Mouse (Mus musculus) thymus, postnatal 0 days (tissue): ENCODE results near the gene Ift22. TPM values are rescaled to one million over a fixed set of nuclear protein-coding genes. Genes with fewer than 3 reads are reported as not detected.
A peak's percentile ranks its signal among the peaks of the same experiment; 100 is the strongest.
"Not testable (repeated sequence)": the region's sequence is repeated elsewhere in the genome, so short reads cannot be mapped to it uniquely, and the experiment has no call there.

Experiments used
- DNase-seq: peaks from one replicate; pipeline ENCODE4 v3.0.0-alpha.2; 2015; ENCODE audit warnings: low spot score
- polyA plus RNA-seq: library from polyadenylated mRNA; unstranded; fragments of >200 nt; fragmentation: Nextera tagmentation; extraction: Ambion mirVana; gene quantifications from 2 replicates; pipeline ENCODE4 v1.2.1, GENCODE M21; 2015

The Ift22 gene
- polyA plus RNA-seq, 1 experiment from 2014 or later: 36.7 TPM

DNA sequence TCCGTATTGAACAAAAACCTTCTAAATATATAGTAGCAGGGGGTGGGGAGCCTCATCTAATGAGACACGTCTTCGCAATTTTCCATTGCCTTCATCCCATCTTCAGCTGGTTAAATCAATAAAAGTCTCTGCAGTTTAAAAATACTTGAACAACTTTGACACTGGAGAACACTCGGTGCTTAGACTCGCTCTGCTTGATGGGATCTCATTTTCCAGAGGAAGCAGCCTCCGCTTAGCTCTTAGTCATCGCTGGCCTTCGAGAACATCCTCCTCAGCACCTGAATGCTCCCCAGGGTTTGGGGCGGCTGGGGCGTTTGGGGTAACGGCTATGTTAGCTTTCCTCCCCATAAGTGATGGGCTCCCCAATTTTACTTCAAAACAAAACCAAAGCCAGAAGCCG is 37.1 kb downstream of the Ift22 start:
- no peak for DNase-seq

DNA sequence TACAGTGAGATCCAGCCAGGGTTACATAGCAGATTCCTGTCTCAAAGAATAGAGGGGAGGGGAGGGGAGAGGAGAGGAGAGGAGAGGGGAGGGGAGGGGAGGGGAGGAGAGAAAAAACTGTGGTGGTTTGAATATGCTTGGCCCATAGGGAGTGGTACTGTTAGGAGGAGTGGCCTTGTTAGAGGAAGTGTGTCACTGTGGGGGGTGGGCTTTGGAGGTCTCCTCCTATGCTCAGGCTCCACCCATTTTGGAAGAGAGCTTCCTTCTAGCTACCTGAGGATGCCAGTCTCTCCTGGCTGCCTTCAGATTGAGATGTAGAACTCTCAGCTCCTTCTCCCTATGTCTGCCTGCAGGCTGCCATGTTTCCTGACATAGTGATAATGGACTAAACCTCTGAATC is 39.9 kb downstream of the Ift22 start:
- no peak for DNase-seq

- DNase-seq: not testable (repeated sequence)
Observed at GRCm38 (mm10) chr5:136949551-136950336, 41.8 kb downstream of the Ift22 start.

DNA sequence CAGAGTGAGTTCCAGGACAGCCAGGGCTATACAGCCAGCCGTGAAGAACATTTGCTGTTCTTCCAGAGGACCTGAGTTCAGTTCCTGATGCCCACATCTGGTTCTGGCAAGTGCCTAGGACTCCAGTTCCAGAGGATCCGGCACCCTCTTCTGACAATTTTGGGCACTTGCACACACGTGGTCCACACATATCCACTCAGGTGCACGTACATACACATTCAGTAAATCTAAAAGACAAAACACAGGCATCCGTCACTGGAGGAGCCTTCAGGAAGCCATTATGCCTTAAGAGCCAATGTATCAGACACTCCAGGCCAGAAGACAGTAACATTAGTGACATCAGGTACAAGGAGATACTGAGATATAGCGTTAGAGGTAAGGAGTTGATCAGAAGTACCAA is 42.6 kb downstream of the Ift22 start:
- no peak for DNase-seq

GRCm38 (mm10) chr5:136952153-136952552 is 44.2 kb downstream of the Ift22 start:
- DNase-seq: no peak

- peak; percentile 78 for DNase-seq
Observed at GRCm38 (mm10) chr5:136953015-136953414, 45.1 kb downstream of the Ift22 start, which contains the start of gene Fis1. Gene Fis1 (plus strand): TSS chr5:136953275.

GRCm38 (mm10) chr5:136953440-136953951 is 45.5 kb downstream of the Ift22 start:
- DNase-seq: no peak

DNA sequence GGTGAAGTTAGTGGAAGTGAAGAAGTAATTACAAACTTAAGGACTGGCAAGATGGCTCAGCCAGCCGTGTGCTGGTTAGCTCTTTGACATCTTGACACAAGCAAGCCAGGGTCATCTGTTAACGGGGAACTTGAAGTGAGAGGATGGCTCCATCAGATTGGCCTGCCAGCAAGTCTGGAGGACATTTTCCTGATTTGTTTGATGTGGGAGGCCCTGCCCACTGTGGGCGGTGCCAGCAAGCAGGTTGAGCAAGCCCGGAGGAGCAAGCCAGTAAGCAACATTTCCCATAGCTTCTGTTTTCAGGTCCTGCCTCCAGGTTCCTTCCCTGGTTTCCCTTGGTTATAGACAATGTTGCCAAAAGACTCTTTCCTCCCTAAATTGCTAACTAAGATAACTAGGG is 47.7 kb downstream of the Ift22 start:
- DNase-seq: no peak

- DNase-seq: no peak
Observed at GRCm38 (mm10) chr5:136957250-136957649, 49.3 kb downstream of the Ift22 start.

DNA sequence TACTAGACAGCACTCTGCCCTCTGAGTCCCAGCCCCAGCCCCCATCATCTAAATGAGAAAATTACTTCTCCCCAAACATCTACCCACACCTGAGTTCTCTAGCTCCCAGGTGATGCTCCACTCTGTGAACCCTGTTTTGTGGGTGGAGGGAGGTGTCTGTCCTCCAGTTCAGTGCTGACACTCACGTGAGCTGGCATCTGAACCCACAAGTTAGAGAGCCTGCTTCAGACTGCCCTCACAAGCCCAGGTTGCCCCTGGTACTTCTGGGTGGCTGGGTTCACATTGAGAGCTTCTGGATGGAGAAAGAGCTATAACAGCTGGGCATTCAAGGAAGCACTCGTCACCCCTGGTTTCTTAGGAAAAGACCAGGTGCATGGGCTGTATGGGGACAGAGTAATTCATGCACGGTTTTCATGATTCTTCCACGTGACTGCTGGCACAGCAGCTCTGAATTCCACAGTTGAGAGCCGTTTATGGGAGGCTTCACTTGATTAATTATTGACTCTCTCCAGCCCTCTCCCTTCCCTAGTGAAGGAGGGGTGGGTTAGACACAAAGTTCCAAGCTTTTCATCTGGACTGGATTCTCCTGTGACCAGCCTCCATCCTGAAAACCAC is 51.1 kb downstream of the Ift22 start:
- DNase-seq: no peak

DNA sequence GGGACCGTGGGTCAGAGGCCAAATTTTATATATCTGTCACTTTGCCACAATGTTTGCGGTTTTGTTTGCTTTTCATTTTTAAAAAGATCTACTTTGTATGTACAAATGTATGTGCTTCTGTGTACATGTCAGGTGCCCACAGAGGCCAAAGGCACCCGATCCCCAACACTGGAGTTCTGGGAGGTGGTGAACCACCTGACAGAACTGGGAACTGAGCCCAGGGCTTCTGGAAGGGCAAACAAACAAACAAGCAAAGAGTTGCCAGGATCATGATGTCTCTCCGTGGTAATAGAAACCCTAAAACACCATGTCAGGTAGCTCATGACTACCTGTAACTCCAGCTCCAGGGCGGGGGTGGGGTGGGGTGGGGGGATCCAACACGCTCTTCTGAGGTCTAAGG is 52.1 kb downstream of the Ift22 start:
- no peak for DNase-seq

GRCm38 (mm10) chr5:136961334-136961982 is 53.5 kb downstream of the Ift22 start:
- no peak for DNase-seq

GRCm38 (mm10) chr5:136961983-136962461 is 54.1 kb downstream of the Ift22 start:
- peak; percentile 89 for DNase-seq

DNA sequence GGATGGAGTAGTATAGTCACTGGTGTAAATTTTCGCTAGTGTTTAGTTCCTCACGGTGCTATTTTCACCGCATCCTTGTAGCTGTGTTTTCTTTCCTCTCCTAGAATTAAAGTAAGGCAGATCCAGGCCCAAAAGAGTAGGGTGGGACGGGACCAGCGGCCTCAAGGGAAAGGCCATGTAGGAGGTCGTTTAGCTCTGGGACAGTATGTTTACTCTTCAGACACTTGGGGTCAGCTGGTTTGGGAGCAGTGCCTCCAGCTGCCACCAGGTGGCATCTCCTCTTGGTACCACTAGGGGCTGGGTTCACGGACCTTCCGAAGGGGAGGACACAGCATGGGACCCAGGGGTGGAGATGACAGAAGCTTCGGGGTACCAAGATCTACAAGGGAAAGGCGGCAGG is 54.6 kb downstream of the Ift22 start:
- peak; percentile 74 for DNase-seq

- DNase-seq: no peak
Observed at GRCm38 (mm10) chr5:136962966-136963540, 55.1 kb downstream of the Ift22 start.

Other genes starting within 250 kb of the Ift22 start
- 21.7 and 24.2 TPM in 2 replicates for gene Myl10, start 215.0 kb upstream of the Ift22 start, polyA plus RNA-seq
- 0.95 and 1.1 TPM in 2 replicates for gene Col26a1, start 24.9 kb upstream of the Ift22 start, polyA plus RNA-seq
- 298 and 312 TPM in 2 replicates for gene Fis1, start 45.1 kb downstream of the Ift22 start, polyA plus RNA-seq
- 1.2 and 2.2 TPM in 2 replicates for gene Cldn15, start 58.5 kb downstream of the Ift22 start, polyA plus RNA-seq
- gene Plod3, start 78.9 kb downstream of the Ift22 start, polyA plus RNA-seq: 9.4 and 9.9 TPM in 2 replicates
- gene Znhit1, start 79.9 kb downstream of the Ift22 start, polyA plus RNA-seq: 66.8 and 72.3 TPM in 2 replicates
- gene Vgf, start 118.2 kb downstream of the Ift22 start, polyA plus RNA-seq: 0.18 and 0.24 TPM in 2 replicates
- gene Ap1s1, start 138.0 kb downstream of the Ift22 start, polyA plus RNA-seq: 135 and 145 TPM in 2 replicates
- gene Serpine1, start 164.1 kb downstream of the Ift22 start, polyA plus RNA-seq: 0.05 and 0.12 TPM in 2 replicates
- 13.0 and 18.0 TPM in 2 replicates for gene Trim56, start 208.1 kb downstream of the Ift22 start, polyA plus RNA-seq
- gene Muc3, start 241.2 kb downstream of the Ift22 start, polyA plus RNA-seq: 0.36 and 0.46 TPM in 2 replicates